Mouse (Mus musculus) lung, postnatal 14 days (tissue): Measurements from ENCODE around the gene C1qtnf5.

Experiments
- DNase-seq: peaks from one replicate; pipeline ENCODE4 v3.0.0; 2021

C1qtnf5 gene

GRCm38 (mm10) chr9:44079997-44080780 lies 26.9 kb upstream of the C1qtnf5 start:
- DNase-seq = no peak

DNA sequence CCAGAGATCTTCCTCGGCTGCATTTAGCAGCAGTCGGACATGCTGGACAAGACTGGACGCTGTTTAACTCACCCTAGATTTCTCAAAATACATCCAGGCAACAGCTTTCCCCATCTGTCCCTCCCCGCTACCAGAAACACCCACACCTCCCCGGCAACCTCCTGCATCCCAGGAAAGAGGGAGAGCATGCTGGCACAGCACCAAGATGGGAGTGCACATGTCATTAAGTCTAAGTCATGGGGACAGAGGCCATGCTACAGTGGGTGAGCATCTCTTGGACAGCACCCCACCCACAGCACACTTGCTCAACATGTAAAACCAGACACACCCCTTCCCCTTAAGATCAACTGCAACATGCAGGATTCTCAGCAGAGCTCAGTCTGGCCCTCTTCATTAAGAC lies 26.1 kb upstream of the C1qtnf5 start:
- DNase-seq = no peak

DNA sequence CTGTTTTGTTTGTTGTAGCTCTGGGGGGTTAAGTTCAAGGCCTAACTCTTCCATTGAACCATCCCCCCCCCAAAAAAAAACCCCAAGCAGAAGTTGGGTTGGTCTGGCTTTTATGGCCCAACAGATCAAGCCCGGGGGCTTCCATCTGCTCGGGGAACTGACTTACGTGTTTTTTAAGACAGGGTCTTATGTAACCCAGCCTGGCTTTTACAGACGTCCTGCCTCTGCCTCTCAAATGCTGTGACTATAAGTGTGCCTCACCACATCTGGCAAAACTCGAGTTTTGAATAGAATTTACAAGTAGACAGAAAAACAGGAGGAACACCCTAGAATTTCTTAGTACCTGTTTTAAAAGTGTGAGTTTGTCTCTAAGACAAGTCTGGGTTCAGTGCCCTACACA lies 25.5 kb upstream of the C1qtnf5 start:
- DNase-seq = no peak

DNA sequence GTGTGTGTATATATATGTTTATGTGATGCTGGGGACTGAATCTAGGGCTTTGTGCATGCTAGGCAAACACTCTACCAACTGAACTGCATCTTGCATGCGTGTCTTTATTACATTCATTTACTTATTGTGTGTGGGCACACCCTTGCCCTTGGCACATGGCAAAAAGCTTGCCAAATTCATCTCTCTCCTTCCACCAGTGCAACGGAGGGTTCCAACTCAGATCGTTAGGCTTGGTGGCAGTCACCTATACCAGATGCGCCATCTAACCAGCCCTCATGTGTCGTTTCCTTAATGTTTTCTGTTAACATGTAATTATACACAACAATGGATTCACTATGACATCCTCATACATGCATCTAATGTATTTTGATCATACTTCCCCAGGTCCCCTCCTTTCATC lies 24.8 kb upstream of the C1qtnf5 start:
- no peak for DNase-seq

GRCm38 (mm10) chr9:44083392-44084121 lies 23.5 kb upstream of the C1qtnf5 start:
- no peak for DNase-seq

DNA sequence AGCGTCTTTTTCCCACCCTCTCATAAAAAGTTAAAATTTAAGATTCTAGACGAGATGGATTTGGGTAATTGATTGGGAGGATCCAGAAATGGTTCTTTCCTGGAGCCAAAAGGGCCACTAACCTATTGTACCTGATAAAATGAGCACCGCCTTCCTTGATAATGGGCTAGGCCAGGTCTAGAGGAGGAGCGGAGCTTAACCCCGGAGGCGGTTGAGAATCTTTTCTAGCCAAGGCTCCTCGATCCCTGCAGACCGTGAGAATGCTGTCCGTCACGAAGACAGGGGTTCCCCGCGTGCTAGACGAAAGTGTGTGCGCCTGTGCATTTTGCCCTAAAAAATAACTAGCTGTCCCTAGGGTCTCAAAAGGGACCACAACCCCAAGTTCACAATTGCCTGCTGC lies 22.8 kb upstream of the C1qtnf5 start:
- no peak for DNase-seq

DNA sequence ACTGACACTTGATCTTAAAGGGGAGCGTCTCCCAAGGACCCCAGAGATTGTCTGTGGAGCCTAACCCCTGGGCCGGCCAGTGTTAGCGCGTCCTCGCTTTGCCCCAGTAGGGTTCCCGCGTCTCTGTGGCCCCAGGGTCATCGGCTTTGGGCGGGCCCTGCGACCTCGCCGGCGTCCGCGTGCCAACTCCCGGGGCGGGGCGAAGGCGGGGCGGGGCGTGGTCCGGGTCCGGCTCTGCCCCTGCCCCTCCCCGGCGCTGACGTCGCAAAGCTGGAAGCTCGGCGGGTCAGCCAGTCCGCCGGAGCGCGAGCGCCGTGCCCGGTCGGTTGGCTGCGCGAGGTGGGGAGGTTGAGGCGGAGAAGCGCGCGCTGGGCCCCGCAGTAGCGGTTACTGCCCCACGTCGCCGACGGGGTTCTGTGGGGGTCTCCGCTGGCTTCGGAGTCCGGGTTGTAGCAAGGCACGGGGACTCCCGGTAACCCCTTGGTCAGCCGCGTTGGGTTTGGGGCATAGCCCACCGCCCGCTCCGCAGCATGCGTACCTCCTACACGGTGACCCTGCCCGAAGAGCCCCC lies 22.3 kb upstream of the C1qtnf5 start:
- peak; percentile 98 for DNase-seq

GRCm38 (mm10) chr9:44085276-44085675 lies 21.8 kb upstream of the C1qtnf5 start:
- no peak for DNase-seq

DNA sequence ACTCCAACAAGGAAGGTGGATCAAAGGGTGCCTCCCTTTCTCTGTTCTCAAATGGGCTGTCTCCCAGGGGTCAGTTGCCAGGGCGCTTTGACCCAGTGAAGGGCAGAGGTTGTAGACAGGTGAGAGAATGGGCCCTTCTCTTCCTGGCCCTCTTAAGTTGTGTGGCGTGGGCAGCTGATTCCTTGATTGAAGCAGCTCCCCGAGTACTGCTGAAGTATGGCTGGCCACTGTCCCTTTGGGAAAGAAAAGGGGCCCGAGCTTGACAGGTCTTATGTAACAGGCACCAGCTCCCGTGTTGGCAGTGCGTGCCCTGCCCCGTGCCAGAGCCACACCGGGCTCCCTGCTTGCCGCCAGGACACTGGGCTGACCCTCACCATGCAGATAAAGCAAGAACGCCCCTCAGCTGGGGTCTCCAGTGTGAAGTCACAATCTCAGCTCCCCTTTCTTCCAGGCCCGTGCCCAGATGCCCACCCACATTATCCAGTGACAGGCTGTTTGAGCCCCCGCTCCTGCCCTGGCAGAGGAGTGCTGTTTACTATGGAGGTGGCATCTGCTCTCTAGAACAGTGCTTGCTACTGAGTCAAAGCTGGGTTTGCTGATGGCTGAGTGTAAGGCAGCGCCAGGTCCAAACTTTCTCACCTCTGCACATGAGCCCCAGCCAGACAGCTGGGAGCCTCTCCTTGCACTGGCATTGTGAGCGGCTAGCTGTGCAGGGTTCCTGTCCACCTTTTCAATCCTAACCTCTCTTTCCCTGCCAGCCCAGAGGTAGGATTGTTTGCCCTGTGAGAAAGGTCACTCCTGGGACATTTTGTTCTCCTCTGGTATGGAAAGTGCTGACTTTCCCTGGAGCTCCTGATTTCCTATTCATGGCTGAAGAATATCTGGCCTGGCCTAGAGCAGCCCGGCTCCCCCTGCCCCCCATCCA lies 21.0 kb upstream of the C1qtnf5 start:
- no peak for DNase-seq

- DNase-seq = no peak
Observed at GRCm38 (mm10) chr9:44086960-44087359, 20.1 kb upstream of the C1qtnf5 start.

GRCm38 (mm10) chr9:44087761-44088455 lies 19.1 kb upstream of the C1qtnf5 start:
- DNase-seq = no peak

GRCm38 (mm10) chr9:44088877-44089608 lies 18.0 kb upstream of the C1qtnf5 start:
- DNase-seq = no peak

DNA sequence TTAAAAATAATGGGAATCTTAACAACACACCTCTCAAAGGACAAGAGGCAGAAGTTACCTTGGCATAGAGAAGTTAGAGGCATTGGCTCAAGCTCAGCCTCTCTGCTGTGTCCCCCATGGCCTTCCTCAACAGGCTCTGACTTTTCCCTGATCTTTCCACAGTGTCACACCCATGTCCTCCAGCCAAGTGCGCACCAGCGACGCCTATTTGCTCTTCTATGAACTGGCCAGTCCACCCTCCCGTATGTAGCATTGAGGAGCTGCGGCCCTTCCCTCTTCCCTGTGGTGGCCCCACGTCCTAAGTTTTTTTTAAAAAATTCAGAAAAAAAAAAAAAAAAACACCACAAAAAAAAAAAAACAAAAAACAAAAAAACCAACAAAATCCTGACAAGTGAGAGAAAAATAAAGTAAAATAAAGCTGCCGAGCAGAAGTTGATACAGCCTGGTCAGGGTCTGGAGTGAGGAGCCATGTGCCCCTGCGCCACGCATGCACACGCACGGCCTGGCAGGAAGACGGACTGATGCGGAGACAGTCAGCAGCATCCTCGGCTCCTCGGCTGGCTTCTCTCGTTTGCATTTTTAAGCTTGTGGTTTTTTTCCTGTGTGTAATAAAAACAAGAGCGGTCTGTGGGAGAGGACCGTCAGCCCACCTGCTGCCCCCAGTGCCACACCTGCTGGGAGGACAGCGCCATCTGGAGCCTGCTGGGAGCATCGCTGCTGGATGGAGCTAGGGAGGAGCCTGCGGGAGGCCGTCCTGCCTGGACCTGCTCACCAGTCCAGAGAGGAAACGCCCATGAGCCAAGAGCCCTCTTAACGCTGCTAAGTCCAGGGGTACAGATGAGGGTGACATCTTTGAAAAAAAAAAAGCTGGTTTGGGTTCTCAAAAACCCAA lies 13.2 kb upstream of the C1qtnf5 start:
- peak; percentile 81 for DNase-seq

DNA sequence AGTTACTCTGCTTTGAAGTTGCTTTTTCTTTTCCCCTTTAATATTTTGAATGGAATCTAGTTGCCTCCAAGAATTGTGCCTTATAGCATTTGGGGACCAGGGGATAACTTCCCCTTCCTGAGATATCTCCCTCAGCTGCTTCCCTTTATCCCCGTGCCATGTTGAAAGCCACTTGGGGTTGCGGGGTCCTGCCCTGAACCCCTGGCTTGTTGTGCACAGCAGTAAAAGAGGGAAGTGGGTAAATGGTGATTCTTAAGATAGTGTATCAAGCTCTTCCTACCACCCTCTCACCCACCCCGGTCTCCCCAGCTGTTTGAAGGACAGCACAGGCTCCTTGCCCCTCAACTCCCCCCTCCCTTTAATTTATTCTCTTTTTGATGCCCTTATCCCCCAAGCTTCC lies 12.3 kb upstream of the C1qtnf5 start:
- DNase-seq = no peak

- DNase-seq = no peak
Observed at GRCm38 (mm10) chr9:44095781-44096180, 11.3 kb upstream of the C1qtnf5 start.

GRCm38 (mm10) chr9:44096536-44096935 lies 10.5 kb upstream of the C1qtnf5 start:
- DNase-seq = no peak

- no peak for DNase-seq
Observed at GRCm38 (mm10) chr9:44101490-44101889, 5.6 kb upstream of the C1qtnf5 start, which contains the start of gene Mfrp. Gene Mfrp (plus strand): TSS chr9:44101729.

DNA sequence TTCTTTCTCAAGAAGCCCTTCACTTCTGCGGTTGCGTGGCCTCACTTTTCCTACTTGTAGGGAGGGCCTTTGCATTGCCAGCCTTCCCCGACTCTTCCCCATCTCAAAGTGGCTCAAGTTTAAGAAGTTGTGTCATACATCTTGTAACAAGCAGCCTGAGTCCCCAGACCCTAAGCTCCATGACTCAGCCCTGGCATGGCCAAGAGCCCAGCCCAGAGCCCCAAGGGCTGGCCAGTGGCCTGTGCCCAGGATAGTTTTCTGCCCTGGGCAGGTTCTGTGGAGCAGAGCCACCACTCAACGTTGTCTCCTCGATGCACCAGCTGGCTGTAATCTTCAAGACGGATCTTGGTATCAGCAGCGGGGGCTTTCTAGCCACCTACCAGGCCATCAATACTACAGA lies 2.2 kb upstream of the C1qtnf5 start:
- DNase-seq = no peak

- no peak for DNase-seq
Observed at GRCm38 (mm10) chr9:44105781-44106180, 1.3 kb upstream of the C1qtnf5 start.

DNA sequence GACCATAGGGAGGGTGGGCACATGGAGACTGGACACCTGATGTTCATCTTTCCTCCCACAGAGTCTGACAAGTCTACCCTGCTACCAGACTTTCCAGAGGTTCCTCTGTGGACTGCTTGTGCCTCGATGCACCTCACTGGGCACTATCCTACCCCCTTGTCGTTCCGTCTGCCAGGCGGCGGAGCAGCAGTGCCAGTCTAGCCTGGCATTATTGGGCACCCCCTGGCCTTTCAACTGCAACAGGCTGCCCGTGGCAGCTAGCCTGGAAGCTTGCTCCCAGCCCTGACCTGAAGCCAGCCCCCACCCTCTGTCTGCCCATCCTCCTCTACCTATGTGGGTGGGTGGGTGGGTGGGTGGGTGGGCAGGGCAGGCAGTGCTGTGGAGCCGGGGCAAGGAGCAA lies 863 bp upstream of the C1qtnf5 start:
- no peak for DNase-seq
